Mouse (Mus musculus) myocyte (in vitro differentiated cells): ENCODE results near the gene Chchd4. TPM values are rescaled to one million over a fixed set of nuclear protein-coding genes. Genes with fewer than 3 reads are reported as not detected.

Experiments used
- H3K27me3 ChIP-seq: one replicate; pipeline ENCODE4 v1.6.1; 2011; ENCODE audit not compliant: control insufficient read depth, insufficient read depth, insufficient read length
- H3K36me3 ChIP-seq: one replicate; pipeline ENCODE4 v1.6.1; 2011; ENCODE audit not compliant: control insufficient read depth, insufficient read depth
- H3K4me2 ChIP-seq: one replicate; pipeline ENCODE4 v1.6.1; 2011; ENCODE audit warnings: low read depth, control low read depth
- H3K4me3 ChIP-seq: one replicate; pipeline ENCODE4 v1.5.1; 2011; ENCODE audit warnings: mild to moderate bottlenecking, control low read depth, moderate library complexity
- H3K79me2 ChIP-seq: one replicate; pipeline ENCODE4 v1.6.1; 2011; ENCODE audit not compliant: control insufficient read depth, insufficient read depth
- H3ac ChIP-seq: one replicate; pipeline ENCODE4 v1.6.1; 2011; ENCODE audit not compliant: control insufficient read depth, insufficient read length
- CEBPB ChIP-seq: IDR thresholded peaks from 2 replicates; pipeline ENCODE4 v1.6.1; 2011; ENCODE audit warnings: mild to moderate bottlenecking, moderate library complexity; ENCODE audit not compliant: poor library complexity, insufficient read depth, severe bottlenecking
- E2F4 ChIP-seq: IDR thresholded peaks from one replicate; pipeline ENCODE4 v1.6.1; 2011; ENCODE audit warnings: mild to moderate bottlenecking, control low read depth, moderate library complexity; ENCODE audit not compliant: insufficient read depth
- MAX ChIP-seq: IDR thresholded peaks from one replicate; pipeline ENCODE4 v1.6.1; 2011; ENCODE audit warnings: low read depth, mild to moderate bottlenecking, control low read depth
- MYOD1 ChIP-seq, 3 experiments: IDR thresholded peaks; one replicate each; pipeline ENCODE4 v1.6.1; 2011; ENCODE audit warnings: control low read depth in 2 of 3, low read depth in 2 of 3, mild to moderate bottlenecking in 2 of 3, moderate library complexity in 1 of 3; ENCODE audit not compliant: insufficient read length in 2 of 3, control insufficient read depth in 1 of 3
- MYOG ChIP-seq, 3 experiments: IDR thresholded peaks; one replicate each; pipeline ENCODE4 v1.6.1; 2011; ENCODE audit warnings: control low read depth in 2 of 3, low read depth in 2 of 3, mild to moderate bottlenecking in 2 of 3; ENCODE audit not compliant: insufficient read length in 2 of 3, control insufficient read depth in 1 of 3, insufficient read depth in 1 of 3
- POLR2A ChIP-seq: IDR thresholded peaks from one replicate; pipeline ENCODE4 v1.6.1; 2011; ENCODE audit warnings: low read depth, mild to moderate bottlenecking, control low read depth, moderate library complexity; ENCODE audit not compliant: insufficient read length
- POLR2AphosphoS2 ChIP-seq: IDR thresholded peaks from one replicate; pipeline ENCODE4 v1.6.1; 2011; ENCODE audit warnings: low read depth, control low read depth; ENCODE audit not compliant: insufficient read length
- REST ChIP-seq: IDR thresholded peaks from one replicate; pipeline ENCODE4 v1.6.1; 2011; ENCODE audit warnings: mild to moderate bottlenecking, control low read depth, moderate library complexity; ENCODE audit not compliant: insufficient read depth, insufficient read length
- SRF ChIP-seq: IDR thresholded peaks from one replicate; pipeline ENCODE4 v1.6.1; 2011; ENCODE audit warnings: low read depth; ENCODE audit not compliant: control insufficient read depth, insufficient read length
- TCF12 ChIP-seq: IDR thresholded peaks from one replicate; pipeline ENCODE4 v1.6.1; 2011; ENCODE audit warnings: mild to moderate bottlenecking, control low read depth; ENCODE audit not compliant: poor library complexity, insufficient read depth, severe bottlenecking
- TCF3 ChIP-seq: IDR thresholded peaks from one replicate; pipeline ENCODE4 v1.6.1; 2011; ENCODE audit warnings: low read depth, control low read depth; ENCODE audit not compliant: insufficient read length
- USF1 ChIP-seq: IDR thresholded peaks from one replicate; pipeline ENCODE4 v1.6.1; 2011; ENCODE audit warnings: low read depth, mild to moderate bottlenecking, control low read depth, moderate library complexity
- polyA plus RNA-seq: library from polyadenylated mRNA; unstranded; fragments of >200 nt; fragmentation: generic; extraction: Trizol; gene quantifications from one replicate; pipeline ENCODE4 v1.2.1, GENCODE M21; 2012; ENCODE audit warnings: missing spikeins

Chchd4 gene
- polyA plus RNA-seq, 1 experiment: 13.1 TPM

GRCm38 (mm10) chr6:91465756-91466155 is 7.6 kb downstream of the Chchd4 start:
- Histone ChIP-seq H3K36me3 (peaks cover 26% of the 10 kb centered on the region), H3K27me3 (no peaks in the 10 kb centered on the region), H3K79me2 (peaks cover 7% of the 10 kb centered on the region), H3K4me3 (no peak overlapping the region), H3ac (no peak overlapping the region), H3K4me2 (no peak overlapping the region)
- TF ChIP-seq USF1: no peak
- no peak for TF ChIP-seq POLR2AphosphoS2
- no peak for TF ChIP-seq E2F4
- TF ChIP-seq MAX: no peak
- no peak for TF ChIP-seq MYOD1 (IDR thresholded peaks at IDR 0.05; ENCODE audit: control insufficient read depth in 1 of 3, insufficient read length in 2 of 3, low read depth in 2 of 3)
- TF ChIP-seq REST: no peak
- TF ChIP-seq CEBPB: no peak

GRCm38 (mm10) chr6:91459471-91459870 is 13.9 kb downstream of the Chchd4 start:
- TF ChIP-seq USF1 (no peak), TCF12 (no peak), TCF3 (no peak)
- Histone ChIP-seq H3ac (no peak overlapping the region), H3K4me2 (no peak overlapping the region), H3K4me3 (no peak overlapping the region), H3K36me3 (peaks cover 13% of the 10 kb centered on the region), H3K27me3 (no peaks in the 10 kb centered on the region), H3K79me2 (no peaks in the 10 kb centered on the region)

GRCm38 (mm10) chr6:91454546-91454945 is 18.8 kb downstream of the Chchd4 start:
- TF ChIP-seq MYOG (IDR thresholded peaks at IDR 0.05; ENCODE audit: control insufficient read depth in 1 of 3, insufficient read depth in 1 of 3, insufficient read length in 2 of 3, low read depth in 2 of 3) (no peak), SRF (no peak), POLR2A (no peak), MYOD1 (IDR thresholded peaks at IDR 0.05; ENCODE audit: control insufficient read depth in 1 of 3, insufficient read length in 2 of 3, low read depth in 2 of 3) (no peak), CEBPB (no peak), USF1 (no peak), POLR2AphosphoS2 (no peak), REST (no peak), E2F4 (no peak), MAX (no peak), TCF3 (no peak), TCF12 (no peak)
- no peaks in the 10 kb centered on the region for H3K79me2 ChIP-seq

GRCm38 (mm10) chr6:91452056-91452455 is 21.3 kb downstream of the Chchd4 start:
- no peak for TF ChIP-seq TCF3
- TF ChIP-seq USF1: no peak
- no peak for TF ChIP-seq POLR2A
- TF ChIP-seq SRF: no peak
- no peak for TF ChIP-seq MAX
- no peak for TF ChIP-seq MYOG (IDR thresholded peaks at IDR 0.05; ENCODE audit: control insufficient read depth in 1 of 3, insufficient read depth in 1 of 3, insufficient read length in 2 of 3, low read depth in 2 of 3)
- H3K36me3 ChIP-seq: no peaks in the 10 kb centered on the region

More at GRCm38 (mm10) chr6:91454546-91454945, 18.8 kb downstream of the Chchd4 start:
- H3K4me3 ChIP-seq: no peak overlapping the region
- no peak overlapping the region for H3ac ChIP-seq
- H3K4me2 ChIP-seq: no peak overlapping the region
- no peaks in the 10 kb centered on the region for H3K36me3 ChIP-seq
- H3K27me3 ChIP-seq: peaks cover 14% of the 10 kb centered on the region

GRCm38 (mm10) chr6:91449472-91450225 is 23.7 kb downstream of the Chchd4 start:
- H3K4me2 ChIP-seq: no peak overlapping the region
- TF ChIP-seq TCF3 (no peak), USF1 (no peak)
- no peaks in the 10 kb centered on the region for H3K79me2 ChIP-seq
- no peaks in the 10 kb centered on the region for H3K36me3 ChIP-seq
- peaks cover 20% of the 10 kb centered on the region for H3K27me3 ChIP-seq
- no peak overlapping the region for H3K4me3 ChIP-seq
- H3ac ChIP-seq: no peak overlapping the region

More at GRCm38 (mm10) chr6:91452056-91452455, 21.3 kb downstream of the Chchd4 start:
- H3K79me2 ChIP-seq: no peaks in the 10 kb centered on the region
- H3K27me3 ChIP-seq: peaks cover 20% of the 10 kb centered on the region
- H3ac ChIP-seq: no peak overlapping the region
- no peak overlapping the region for H3K4me2 ChIP-seq
- H3K4me3 ChIP-seq: no peak overlapping the region
